ENCODE assay signal across 8 mouse cellular contexts in genomic region chr17:35705836-35706235, GRCm38 (mm10). TPM values are rescaled to one million over a fixed set of nuclear protein-coding genes. Genes with fewer than 3 reads are reported as not detected.
DNase-seq lines count a peak whose midpoint lies in the region; ATAC-seq lines count a peak whose summit lies in the region.

No protein-coding gene starts in this region.

- peaks cover 45% of the 10 kb centered on the region for H3K4me1 ChIP-seq in embryonic facial prominence, embryonic 14.5 days (ENCODE audit: control insufficient read depth, insufficient read depth, low read length)

- whole genome bisulfite sequencing in embryonic facial prominence, embryonic 14.5 days = 32% methylated on average over 4 of the region's 4 CpGs

- no peaks in the 10 kb centered on the region for H3K9me3 ChIP-seq in embryonic facial prominence, embryonic 14.5 days (ENCODE audit: control insufficient read depth, low read length)

- H3K4me3 ChIP-seq in embryonic facial prominence, embryonic 14.5 days (ENCODE audit: low read depth, low read length) = no peak overlapping the region

- H3K4me2 ChIP-seq in embryonic facial prominence, embryonic 14.5 days (ENCODE audit: low read depth, low read length) = no peak overlapping the region

- no peak for ATAC-seq in cerebellum, adult (ENCODE audit: insufficient number of reproducible peaks, low FRiP score, low TSS enrichment)
- no peak for ATAC-seq in embryonic facial prominence, embryonic 14.5 days (ENCODE audit: low read depth)

- H3K9ac ChIP-seq in embryonic facial prominence, embryonic 14.5 days (ENCODE audit: low read depth, low read length) = no peak overlapping the region

- H3K27me3 ChIP-seq in embryonic facial prominence, embryonic 14.5 days (replicated peaks; ENCODE audit: control insufficient read depth, insufficient read depth, low read length) = no peaks in the 10 kb centered on the region

- H3K27ac ChIP-seq in embryonic facial prominence, embryonic 14.5 days (replicated peaks; ENCODE audit: low read depth, low read length) = no peak overlapping the region

- no peaks in the 10 kb centered on the region for H3K36me3 ChIP-seq in embryonic facial prominence, embryonic 14.5 days (ENCODE audit: control insufficient read depth, insufficient read depth, low read length)

- peak; percentile 44 to 50 for DNase-seq in cerebellum, adult 18-20 months
- peak; percentile 46 to 66 for DNase-seq in right cerebral cortex, postnatal 10 days (ENCODE audit: low spot score in 2 of 2)
- no peak for DNase-seq in right cerebral cortex, adult 18-20 months
- peak; percentile 27 for DNase-seq in embryonic facial prominence, embryonic 14.5 days (ENCODE audit: low spot score)
- DNase-seq in kidney, adult 9 months = peak; percentile 63
- DNase-seq in neural tube, embryonic 10.5 days (ENCODE audit: extremely low spot score, low spot score) = peak; percentile 35
- DNase-seq in left cerebral cortex, adult 9 months (ENCODE audit: low spot score in 2 of 2) = no peak

RNA-seq across cellular contexts. Expression of gene Ddr1, which starts 1.4 kb away (rescaled TPM):
- polyA plus RNA-seq in embryonic facial prominence, embryonic 14.5 days (2014; fragmentation: Nextera tagmentation; extraction: Ambion mirVana) = 50.6 and 54.1 TPM in 2 replicates

RNA-seq across cellular contexts. Expression of gene Gtf2h4, which starts 32.3 kb away (rescaled TPM):
- polyA plus RNA-seq in embryonic facial prominence, embryonic 14.5 days (2014; fragmentation: Nextera tagmentation; extraction: Ambion mirVana) = 34.8 and 35.3 TPM in 2 replicates

RNA-seq across cellular contexts. Expression of gene Vars2, which starts 38.4 kb away (rescaled TPM):
- 14.2 and 15.1 TPM in 2 replicates for polyA plus RNA-seq in embryonic facial prominence, embryonic 14.5 days (2014; fragmentation: Nextera tagmentation; extraction: Ambion mirVana)

Comparison
In these comparisons a context has a peak if more than half of its experiments do, and no peak if none do; other contexts are left out.
1. DNase-seq: peak in cerebellum, adult 18-20 months (2 of 2), right cerebral cortex, postnatal 10 days (2 of 2), embryonic facial prominence, embryonic 14.5 days (single experiment), kidney, adult 9 months (single experiment) and neural tube, embryonic 10.5 days (single experiment); none in right cerebral cortex, adult 18-20 months (single experiment) and left cerebral cortex, adult 9 months (0 of 2).